Mouse (Mus musculus) frontal cortex, adult (tissue): ENCODE results near the gene Hes1.

Experiments
- ATAC-seq: cut with Nextera tagmentation; 2 replicates; pipeline ENCODE4 v1.9.2; 2017; ENCODE audit warnings: mild to moderate bottlenecking, moderate library complexity, mixed read lengths; ENCODE audit not compliant: low TSS enrichment

Gene Hes1

DNA sequence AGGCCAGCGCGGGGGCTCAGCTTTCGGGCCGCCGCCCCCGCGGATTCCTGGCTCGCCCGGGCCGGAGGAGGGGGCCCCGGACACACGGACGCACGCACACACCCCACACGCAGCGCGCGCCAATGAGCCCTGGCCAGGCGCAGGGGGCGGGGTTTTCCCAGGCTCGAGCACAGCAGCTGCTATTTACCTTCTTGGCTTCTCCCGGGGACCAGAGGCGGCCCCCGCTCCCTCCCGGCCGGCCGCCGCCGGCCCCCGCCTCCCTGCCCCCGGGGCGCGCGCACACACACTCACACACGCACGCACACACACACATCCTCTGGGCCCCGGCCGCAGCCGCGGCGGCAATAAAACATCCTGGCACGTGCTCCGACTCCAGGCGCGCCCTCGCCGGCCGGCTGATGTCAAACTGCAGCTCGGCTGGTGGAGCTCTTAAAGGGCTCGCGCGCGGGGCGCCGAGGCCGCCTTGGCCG is at the start of gene Hes1:
Gene Hes1 (plus strand): TSS at position 401 of the 470 bp plus-strand sequence.
- ATAC-seq = peak; percentile 26; the same call in 1 of the 2 replicates

DNA sequence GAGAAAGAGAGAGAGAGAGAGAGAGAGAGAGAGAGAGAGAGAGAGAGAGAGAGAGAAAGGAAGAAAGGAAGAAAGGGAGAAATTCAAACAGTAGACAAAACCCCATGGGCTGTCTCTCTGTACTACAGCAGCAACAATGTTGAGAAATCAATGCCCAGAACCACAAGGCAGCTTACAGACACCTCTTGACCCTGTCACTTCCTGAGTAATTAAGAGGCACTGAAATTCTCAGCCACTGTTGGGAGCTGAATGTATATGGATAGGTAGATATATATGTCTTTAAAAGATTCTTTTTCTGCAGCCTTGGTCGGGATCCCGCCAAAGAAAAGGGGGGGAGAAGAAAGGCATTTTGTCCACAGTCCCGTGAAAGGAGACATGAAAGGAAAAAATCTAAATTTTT is 48.1 kb upstream of the Hes1 start:
- ATAC-seq = no peak

- ATAC-seq = no peak
Observed at GRCm38 (mm10) chr16:30020124-30020523, 44.1 kb upstream of the Hes1 start.

DNA sequence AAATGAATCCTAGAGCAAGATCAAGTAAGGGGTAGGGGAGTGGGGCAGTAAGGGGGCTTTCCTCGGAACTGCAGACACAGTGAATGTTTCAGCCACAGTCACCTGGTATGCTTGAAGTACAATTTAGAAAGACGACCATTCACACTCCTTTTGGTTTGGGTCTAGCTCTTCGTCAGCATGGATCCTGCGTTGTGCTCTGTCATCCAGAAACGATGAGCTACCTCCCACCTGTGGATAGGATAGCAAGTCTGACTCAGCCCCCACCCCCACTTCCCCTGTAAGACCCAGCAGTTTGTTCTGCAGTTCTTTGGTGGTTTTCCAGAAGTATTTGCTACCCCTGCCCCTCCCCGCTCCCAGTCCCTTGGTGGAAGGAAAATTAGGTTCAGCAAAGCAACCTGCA is 41.8 kb upstream of the Hes1 start:
- peak; percentile 22; the same call in 1 of the 2 replicates for ATAC-seq

GRCm38 (mm10) chr16:30022890-30023797 is 41.0 kb upstream of the Hes1 start:
- ATAC-seq = 0 out of 2 replicates have a peak, but pooled peaks have one; percentile 1

DNA sequence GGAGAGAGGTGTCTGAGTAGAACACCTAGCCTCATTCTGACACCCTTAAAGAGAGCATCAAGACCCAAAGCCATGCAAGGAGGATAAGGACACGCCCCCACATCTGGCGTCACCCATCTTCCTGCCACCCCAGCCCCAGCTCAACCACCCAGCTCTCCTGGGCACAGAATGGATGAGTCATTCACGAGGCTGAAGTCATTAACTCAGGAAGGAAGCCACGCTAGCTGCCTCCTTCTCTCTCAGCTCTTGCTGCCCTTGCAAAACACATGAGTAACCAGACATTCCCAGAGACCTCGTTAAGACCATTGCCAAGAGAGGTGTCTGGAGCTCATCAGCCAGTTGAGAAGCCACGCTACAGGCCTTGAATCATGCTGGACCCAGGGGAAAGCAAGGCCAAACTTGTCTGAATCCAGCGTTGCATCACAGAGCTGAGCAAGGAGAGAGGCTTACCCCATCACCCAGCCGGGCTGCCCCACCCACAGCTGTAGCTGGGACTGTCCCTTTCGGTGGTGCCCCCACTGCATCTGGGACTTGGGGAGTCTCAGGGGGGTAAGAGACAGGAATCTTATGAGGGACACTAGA is 39.4 kb upstream of the Hes1 start:
- ATAC-seq = peak; percentile 80

DNA sequence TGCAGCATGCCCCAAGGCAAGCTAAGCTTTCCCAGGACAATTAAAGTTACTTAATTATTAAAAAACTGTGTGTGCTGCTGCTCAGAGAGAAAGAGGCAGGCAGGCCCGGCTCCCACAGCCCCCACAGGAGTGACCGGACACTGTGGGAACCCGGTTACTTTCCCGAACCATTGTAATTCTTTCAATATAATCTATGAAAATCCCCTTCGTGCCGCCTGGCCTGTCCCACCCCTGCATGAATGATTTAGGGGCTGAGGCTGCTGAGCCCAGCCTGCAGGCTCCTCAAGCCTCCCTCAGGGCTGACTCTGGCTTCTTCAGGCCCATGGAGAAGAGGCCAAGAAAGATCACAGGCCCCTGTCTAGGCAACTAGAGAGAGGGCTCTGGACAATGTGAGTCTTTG is 36.0 kb upstream of the Hes1 start:
- no peak for ATAC-seq

DNA sequence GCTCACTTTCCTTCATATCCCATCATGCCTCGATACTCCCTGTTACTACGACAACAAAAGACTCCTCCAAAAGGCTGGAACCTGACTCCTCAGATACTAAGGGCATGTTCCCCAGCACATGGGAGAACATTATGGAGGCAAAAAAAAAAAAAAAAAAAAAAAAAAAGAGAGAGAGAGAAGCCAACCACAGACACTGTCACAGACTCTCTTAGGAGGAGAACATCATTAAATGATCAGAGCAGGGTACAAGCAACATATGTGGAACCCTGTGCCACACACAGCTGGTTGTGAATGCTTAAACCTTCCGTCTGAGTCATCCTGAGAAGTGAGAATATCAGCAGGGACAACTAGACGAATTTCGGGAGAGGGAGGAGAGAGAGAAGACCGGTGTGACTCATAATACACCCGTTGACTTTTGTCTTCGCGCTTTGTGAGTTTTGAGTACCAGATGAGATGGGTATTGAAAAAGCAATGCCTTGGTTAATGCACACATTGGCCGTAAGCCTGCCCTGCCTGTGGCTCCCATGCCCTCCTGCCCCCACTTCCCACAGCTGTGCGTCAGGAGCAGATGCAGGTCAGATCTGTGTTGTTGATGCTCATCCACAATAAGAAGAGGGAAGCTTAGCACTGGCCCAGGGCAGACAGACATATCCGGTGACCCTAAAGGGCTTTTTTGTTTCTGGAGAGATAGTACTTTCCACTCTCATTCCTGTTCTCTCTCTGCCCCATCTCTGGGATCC is 34.8 kb upstream of the Hes1 start:
- ATAC-seq = peak; percentile 42; the same call in 1 of the 2 replicates

DNA sequence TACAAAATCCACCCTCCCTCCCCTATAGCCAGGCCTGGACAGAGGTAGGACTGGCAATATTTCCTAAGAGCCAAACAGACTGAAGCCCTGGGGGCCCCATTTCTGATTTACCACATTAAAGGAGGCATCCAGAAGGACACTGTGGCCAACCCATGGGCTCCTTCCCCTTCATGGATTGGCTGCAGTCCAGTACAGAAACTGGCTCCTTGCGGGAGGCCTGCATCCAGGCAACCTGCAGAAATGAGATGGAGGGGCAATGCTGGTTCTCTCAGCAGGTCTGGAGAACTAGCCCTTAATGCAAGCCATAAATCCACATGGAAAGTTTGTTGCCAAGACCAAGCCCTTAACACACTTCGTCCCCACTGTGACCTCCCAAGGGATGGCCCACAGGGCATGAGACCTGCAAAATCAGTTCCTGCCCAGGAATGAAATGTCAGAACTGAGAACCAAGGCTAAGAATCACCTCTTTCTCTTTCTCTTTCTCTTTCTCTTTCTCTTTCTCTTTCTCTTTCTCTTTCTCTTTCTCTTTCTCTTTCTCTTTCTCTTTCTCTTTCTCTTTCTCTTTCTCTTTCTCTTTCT is 31.8 kb upstream of the Hes1 start:
- no peak for ATAC-seq

DNA sequence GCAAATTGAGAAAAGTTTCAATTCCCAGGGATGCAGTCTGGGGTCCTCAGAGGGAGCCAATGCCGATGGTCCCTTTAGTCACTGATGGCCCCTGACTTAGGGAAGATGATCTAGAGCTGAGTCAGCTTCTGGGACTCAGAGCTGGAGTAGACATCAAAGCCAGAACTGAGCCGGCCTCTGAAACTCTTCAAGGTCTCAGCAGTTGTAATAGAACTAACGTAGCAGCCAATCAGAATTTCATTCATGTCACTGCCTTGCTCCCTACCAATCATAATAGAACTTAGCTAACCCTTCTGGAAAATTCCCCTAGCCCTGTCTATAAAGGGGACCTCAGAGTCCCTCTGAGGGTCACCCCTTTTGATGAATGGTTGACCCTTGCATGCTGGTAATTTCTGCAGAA is 30.8 kb upstream of the Hes1 start:
- ATAC-seq = no peak

- ATAC-seq = no peak
Observed at GRCm38 (mm10) chr16:30034001-30034400, 30.2 kb upstream of the Hes1 start.

DNA sequence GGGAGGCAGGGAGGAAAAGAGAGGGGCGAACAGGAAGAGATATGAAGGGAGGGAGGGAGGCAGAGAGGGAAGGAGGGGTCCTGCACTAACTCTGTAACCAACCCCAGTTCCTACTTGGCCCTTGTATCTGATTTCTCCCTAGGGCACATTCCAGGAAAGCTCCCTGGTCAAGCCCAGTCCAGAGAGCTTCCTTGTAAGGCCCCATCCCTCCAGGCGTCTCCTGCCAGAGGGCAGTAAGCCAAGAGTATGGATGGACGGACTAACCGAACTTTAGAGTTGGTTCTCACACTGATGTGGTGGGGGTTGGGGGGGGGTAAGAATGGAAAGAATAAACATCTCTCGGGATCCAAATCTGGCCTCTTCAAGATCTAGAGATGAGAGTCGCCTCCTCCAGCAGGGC is 29.7 kb upstream of the Hes1 start:
- ATAC-seq = no peak

- no peak for ATAC-seq
Observed at GRCm38 (mm10) chr16:30034979-30035440, 29.2 kb upstream of the Hes1 start.

- no peak for ATAC-seq
Observed at GRCm38 (mm10) chr16:30036104-30036503, 28.1 kb upstream of the Hes1 start.

- no peak for ATAC-seq
Observed at GRCm38 (mm10) chr16:30038663-30039593, 25.3 kb upstream of the Hes1 start.

- no peak for ATAC-seq
Observed at GRCm38 (mm10) chr16:30039841-30040240, 24.3 kb upstream of the Hes1 start.

DNA sequence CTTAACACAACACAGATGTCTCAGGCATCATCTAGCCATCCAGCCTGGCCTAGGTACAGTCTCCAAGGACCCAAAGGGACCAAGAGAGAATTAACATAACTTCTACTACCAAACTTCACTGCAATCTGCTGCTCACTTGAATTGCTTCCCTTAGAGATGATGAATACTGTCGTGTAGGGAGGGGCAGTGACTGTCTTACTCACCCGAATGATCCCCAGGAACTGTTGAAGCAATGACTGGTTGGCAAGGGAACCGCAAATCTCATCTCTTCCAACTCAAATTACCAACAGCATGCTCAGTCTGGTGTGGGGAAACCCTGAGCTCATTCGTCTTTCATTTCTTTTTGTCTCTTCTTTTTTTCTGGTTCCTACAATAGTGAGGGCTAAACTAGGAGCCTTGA is 21.3 kb upstream of the Hes1 start:
- peak; percentile 73 for ATAC-seq

- no peak for ATAC-seq
Observed at GRCm38 (mm10) chr16:30045615-30046014, 18.6 kb upstream of the Hes1 start.

DNA sequence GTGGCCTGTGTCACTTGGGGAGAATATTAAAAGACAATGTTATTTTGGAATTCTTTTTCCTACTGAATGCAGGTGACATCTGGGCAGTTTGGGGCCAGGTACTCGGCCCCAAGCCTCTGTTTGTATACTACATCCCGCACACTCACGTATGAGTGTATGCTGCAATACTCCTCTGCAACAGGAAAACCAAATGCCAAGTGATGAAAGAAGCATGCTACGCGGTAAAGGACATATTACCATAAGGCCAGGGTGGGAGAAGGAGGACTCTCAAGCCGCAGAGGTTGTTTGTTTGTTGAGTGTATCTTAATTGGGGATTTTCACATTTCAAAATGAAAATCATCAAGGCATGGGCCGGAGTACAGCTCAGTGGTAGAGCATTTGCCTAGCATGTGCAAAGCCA is 17.2 kb upstream of the Hes1 start:
- no peak for ATAC-seq

- ATAC-seq = no peak
Observed at GRCm38 (mm10) chr16:30047421-30047831, 16.8 kb upstream of the Hes1 start.
